Mouse (Mus musculus) activated CD4-positive, CD25-positive, alpha-beta regulatory T cell, adult 4 months (primary cell): ENCODE measurements around the gene Prokr2. TPM values are rescaled to one million over a fixed set of nuclear protein-coding genes. Genes with fewer than 3 reads are reported as not detected.
"Not testable (repeated sequence)": the region's sequence is repeated elsewhere in the genome, so short reads cannot be mapped to it uniquely, and the experiment has no call there.

Source experiments
- ATAC-seq: one replicate; pipeline ENCODE4 v1.8.0; 2017
- polyA plus RNA-seq, 2 experiments: library from polyadenylated mRNA; unstranded; fragments of 100-300 nt; shearing (Covaris generic); gene quantifications; one replicate each; pipeline ENCODE4 v1.2.1; 2017

The Prokr2 gene
- polyA plus RNA-seq, 2 experiments from 2014 or later, result 0.21 TPM; not detected in 1

- ATAC-seq, result no peak
Measured at GRCm38 (mm10) chr2:132337202-132337601, 48.0 kb downstream of the Prokr2 start.

- no peak for ATAC-seq
Measured at GRCm38 (mm10) chr2:132323541-132323940, 61.7 kb downstream of the Prokr2 start.

GRCm38 (mm10) chr2:132320516-132320915 lies 64.7 kb downstream of the Prokr2 start:
- ATAC-seq, result no peak

- no peak for ATAC-seq
Measured at GRCm38 (mm10) chr2:132317178-132317577, 68.1 kb downstream of the Prokr2 start.

GRCm38 (mm10) chr2:132316041-132316808 lies 69.0 kb downstream of the Prokr2 start:
- ATAC-seq, result peak; percentile 82

GRCm38 (mm10) chr2:132314057-132314456 lies 71.2 kb downstream of the Prokr2 start:
- ATAC-seq, result not testable (repeated sequence)

GRCm38 (mm10) chr2:132313568-132313967 lies 71.7 kb downstream of the Prokr2 start:
- no peak for ATAC-seq

- ATAC-seq, result no peak
Measured at GRCm38 (mm10) chr2:132312616-132313015, 72.6 kb downstream of the Prokr2 start.

GRCm38 (mm10) chr2:132309398-132309930 lies 75.8 kb downstream of the Prokr2 start:
- ATAC-seq, result no peak

GRCm38 (mm10) chr2:132308829-132309228 lies 76.4 kb downstream of the Prokr2 start:
- ATAC-seq, result no peak

- no peak for ATAC-seq
Measured at GRCm38 (mm10) chr2:132307213-132307843, 77.9 kb downstream of the Prokr2 start.

- ATAC-seq, result peak; percentile 41
Measured at GRCm38 (mm10) chr2:132305988-132306387, 79.3 kb downstream of the Prokr2 start.

GRCm38 (mm10) chr2:132305165-132305564 lies 80.1 kb downstream of the Prokr2 start:
- ATAC-seq, result no peak

- no peak for ATAC-seq
Measured at GRCm38 (mm10) chr2:132301436-132301835, 83.8 kb downstream of the Prokr2 start.

GRCm38 (mm10) chr2:132298250-132298649 lies 87.0 kb downstream of the Prokr2 start:
- no peak for ATAC-seq

- ATAC-seq, result no peak
Measured at GRCm38 (mm10) chr2:132293694-132294450, 91.4 kb downstream of the Prokr2 start.

GRCm38 (mm10) chr2:132292083-132292482 lies 93.2 kb downstream of the Prokr2 start:
- ATAC-seq, result peak; percentile 66

- ATAC-seq, result no peak
Measured at GRCm38 (mm10) chr2:132291265-132291664, 94.0 kb downstream of the Prokr2 start.

- ATAC-seq, result no peak
Measured at GRCm38 (mm10) chr2:132290808-132291207, 94.4 kb downstream of the Prokr2 start.

GRCm38 (mm10) chr2:132289213-132289612 lies 96.0 kb downstream of the Prokr2 start:
- not testable (repeated sequence) for ATAC-seq
